Mouse (Mus musculus) skeletal muscle tissue, adult 2 months (tissue): ENCODE results near the gene Prap1.
"Not testable (repeated sequence)": the region's sequence is repeated elsewhere in the genome, so short reads cannot be mapped to it uniquely, and the experiment has no call there.

Source experiments
- DNase-seq: peaks from one replicate; pipeline ENCODE4 v3.0.0-alpha.2; 2012; ENCODE audit warnings: low read depth, low spot score

Prap1 gene

DNA sequence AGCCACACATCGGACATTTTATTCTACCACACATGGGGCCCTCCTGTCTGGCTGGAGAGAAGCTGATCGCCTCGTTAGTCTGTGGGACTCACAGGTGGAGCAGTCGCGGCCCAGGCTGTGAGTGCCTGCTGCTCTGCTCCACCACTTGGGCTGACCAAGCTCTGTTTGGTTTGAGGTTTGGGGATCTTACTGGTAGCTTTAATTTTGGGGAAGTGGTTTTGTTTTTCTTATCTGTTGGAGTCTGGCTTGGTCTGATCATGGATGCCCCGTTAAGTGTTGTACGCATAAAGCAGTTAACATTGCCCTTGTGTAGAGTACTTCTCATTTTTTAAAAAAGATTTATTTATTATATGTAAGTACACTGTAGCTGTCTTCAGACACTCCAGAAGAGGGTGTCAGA lies 40.8 kb downstream of the Prap1 start:
- DNase-seq: not testable (repeated sequence)

DNA sequence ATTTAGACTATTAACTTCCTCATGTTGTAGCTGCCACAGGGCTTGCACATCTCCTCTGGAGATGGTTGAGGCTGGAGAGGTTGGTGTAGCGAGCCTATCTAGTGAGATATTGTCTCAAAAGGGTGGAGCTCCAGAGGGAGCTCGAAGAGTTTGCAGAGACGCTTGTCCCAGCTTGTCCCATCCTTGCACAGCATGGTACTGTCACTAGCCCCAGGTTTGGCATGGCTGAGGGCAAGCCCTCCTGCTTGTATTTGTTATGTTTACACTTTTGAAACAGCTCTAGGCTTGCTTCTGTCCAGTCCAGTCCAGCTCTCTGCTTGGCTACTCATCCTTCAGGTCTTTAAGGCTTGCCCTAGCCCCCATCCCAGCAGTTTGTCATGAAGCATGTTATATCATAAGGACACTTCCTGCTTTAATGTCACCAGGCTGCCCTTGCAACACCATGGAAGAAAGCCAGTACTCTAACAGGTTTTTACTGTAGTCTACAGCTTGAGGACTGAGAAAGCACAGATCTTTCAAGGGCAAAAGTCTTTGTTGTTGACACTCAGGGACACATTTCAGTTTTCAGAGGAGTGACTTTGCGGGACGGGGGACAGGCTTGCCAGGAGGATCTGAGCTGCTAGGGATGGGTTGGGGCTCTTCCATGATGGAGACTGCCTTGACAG lies 42.0 kb downstream of the Prap1 start:
- DNase-seq: no peak

DNA sequence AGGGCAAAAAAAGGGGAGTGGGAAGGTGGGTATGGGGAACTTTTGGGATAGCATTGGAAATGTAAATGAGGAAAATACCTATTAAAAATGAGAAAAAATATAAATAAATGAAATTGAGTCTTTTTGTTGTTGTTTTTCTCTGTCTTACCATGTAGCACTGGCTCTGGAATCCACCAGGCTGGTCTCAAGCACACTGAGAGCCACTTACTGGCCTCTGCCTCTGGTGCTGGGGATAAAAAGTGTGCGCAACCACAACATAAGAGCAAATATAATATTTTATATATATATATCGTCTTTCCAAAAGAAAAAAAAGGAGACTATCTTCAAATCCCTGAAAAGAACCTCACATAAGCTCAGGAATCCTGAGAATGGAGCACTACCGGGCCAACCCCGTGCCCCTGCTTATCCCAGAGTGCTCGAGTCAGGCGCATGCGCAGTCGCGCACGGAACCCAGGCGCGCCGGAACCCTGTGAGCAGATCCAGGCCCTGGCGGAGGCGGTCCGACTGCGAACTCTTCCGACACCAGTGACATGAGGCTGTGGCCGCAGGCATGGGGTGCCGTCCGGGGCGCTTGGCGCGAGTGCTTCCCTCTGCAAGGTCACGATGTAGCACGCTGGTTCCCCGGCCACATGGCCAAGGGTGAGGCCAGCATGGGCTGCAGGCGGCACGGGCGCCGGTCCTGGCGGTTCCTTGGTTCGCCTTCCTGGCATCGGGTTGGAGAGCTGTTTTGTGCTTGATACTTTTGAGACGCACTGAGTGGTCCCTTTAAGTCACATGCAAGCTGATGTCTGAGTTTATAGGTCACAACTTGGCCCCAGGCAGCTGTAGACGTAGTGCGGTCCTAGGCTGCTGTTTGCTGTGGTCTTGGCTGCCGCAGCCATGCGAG lies 44.2 kb downstream of the Prap1 start, which contains the start of gene Mtg1:
Gene Mtg1 (plus strand): TSS at position 430 of the 886 bp plus-strand sequence.
- DNase-seq: peak; percentile 96

DNA sequence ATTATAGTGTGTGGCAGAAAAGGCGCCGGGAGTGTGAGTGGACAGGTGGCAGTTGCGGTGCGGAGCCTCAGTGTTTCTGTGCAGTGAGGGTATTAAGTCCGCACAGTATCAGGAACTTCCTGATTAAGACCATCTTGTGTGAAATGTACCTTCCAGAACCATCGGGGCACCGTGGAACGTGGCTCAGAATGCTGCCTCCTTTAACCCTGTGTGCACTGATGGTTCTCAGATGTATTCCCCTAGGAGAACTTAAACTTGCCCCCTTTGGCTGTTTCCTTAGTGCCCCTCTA lies 44.8 kb downstream of the Prap1 start:
- DNase-seq: no peak

DNA sequence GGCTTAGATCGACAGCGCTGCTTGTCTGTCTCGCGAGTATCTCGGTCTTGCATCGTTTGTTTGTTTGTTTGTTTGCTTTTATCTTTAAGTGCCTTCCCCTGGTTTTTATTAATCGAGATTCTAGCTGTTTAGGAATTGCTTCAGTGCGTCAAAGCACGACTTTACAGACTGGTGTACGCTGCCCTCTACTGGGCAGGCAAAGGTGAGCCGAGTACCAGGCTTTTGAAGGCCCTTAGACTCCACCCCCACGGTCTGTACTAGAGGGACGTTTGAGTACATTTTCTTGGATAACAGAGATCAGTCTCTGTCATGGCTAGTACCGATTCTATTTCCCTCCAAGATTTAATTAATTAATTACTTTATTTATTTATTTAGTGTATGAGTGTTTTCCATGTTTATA lies 48.2 kb downstream of the Prap1 start:
- peak; percentile 41 for DNase-seq

DNA sequence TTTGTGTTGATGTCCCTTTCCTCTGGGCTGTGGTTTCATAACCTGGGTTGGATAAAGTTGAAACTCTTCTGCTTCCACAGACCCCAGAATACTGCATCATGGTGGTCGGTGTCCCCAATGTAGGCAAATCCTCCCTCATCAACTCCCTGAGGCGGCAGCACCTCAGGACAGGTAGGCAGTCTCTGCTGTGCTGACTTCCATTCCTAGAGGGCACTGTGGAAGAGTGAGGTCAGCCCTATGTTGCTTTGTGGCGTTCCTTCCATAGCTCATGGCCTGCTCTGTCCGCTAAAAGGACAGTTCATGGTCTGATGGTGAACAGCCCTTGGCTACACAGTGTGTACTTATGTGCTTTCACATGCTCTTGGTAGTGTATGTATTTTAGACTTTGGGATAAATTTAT lies 51.4 kb downstream of the Prap1 start:
- no peak for DNase-seq
